Mouse (Mus musculus): ENCODE results near the gene Dbr1.

The Dbr1 gene

GRCm38 (mm10) chr9:99620196-99620595, 44.6 kb downstream of the Dbr1 start:
- DNase-seq (ENCODE audit: low read depth) = no peak

- no peak for DNase-seq (ENCODE audit: low read depth)
Measured at GRCm38 (mm10) chr9:99622034-99622433, 46.4 kb downstream of the Dbr1 start.

- DNase-seq (ENCODE audit: low read depth) = no peak
Measured at GRCm38 (mm10) chr9:99622966-99623365, 47.4 kb downstream of the Dbr1 start.

- no peak for DNase-seq (ENCODE audit: low read depth)
Measured at GRCm38 (mm10) chr9:99624117-99624516, 48.5 kb downstream of the Dbr1 start.

- no peak for DNase-seq (ENCODE audit: low read depth)
Measured at GRCm38 (mm10) chr9:99628581-99628980, 53.0 kb downstream of the Dbr1 start.

GRCm38 (mm10) chr9:99629281-99630011, 53.8 kb downstream of the Dbr1 start, which contains the start of gene Dzip1l:
TSS of gene Dzip1l (plus strand) at chr9:99629496.
- DNase-seq (ENCODE audit: low read depth) = no peak

GRCm38 (mm10) chr9:99630071-99630470, 54.5 kb downstream of the Dbr1 start:
- DNase-seq (ENCODE audit: low read depth) = no peak

- no peak for DNase-seq (ENCODE audit: low read depth)
Measured at GRCm38 (mm10) chr9:99630528-99631125, 55.0 kb downstream of the Dbr1 start.

GRCm38 (mm10) chr9:99631781-99632180, 56.2 kb downstream of the Dbr1 start:
- DNase-seq (ENCODE audit: low read depth) = no peak

- DNase-seq (ENCODE audit: low read depth) = no peak
Measured at GRCm38 (mm10) chr9:99632264-99632663, 56.7 kb downstream of the Dbr1 start.

All from naive thymus-derived CD4-positive, alpha-beta T cell, adult 2 months (primary cell).